Mouse (Mus musculus): ENCODE results near the gene Psmd13. TPM values are rescaled to one million over a fixed set of nuclear protein-coding genes. Genes with fewer than 3 reads are reported as not detected.

Gene Psmd13
- polyA plus RNA-seq, 1 experiment: 70.4 TPM

- TF ChIP-seq POLR2A (IDR thresholded peaks at IDR 0.05; ENCODE audit: borderline replicate concordance, extremely low read depth, low read depth, low read length) (no peak), CTCF (IDR thresholded peaks at IDR 0.05; ENCODE audit: insufficient read depth, low read length) (no peak)
- no peak for DNase-seq
- Histone ChIP-seq H3K4me3 (replicated peaks; ENCODE audit: extremely low read depth, low read depth, low read length) (no peak overlapping the region), H3K4me1 (ENCODE audit: control insufficient read depth, insufficient read depth, low read length) (peaks cover 37% of the 10 kb centered on the region)
- 89% methylated on average over 10 of the region's 10 CpGs for WGBS
Observed at GRCm38 (mm10) chr7:140946311-140946710, 64.5 kb downstream of the Psmd13 start.

- DNase-seq: no peak
- no peak for TF ChIP-seq POLR2A (IDR thresholded peaks at IDR 0.05; ENCODE audit: borderline replicate concordance, extremely low read depth, low read depth, low read length)
- TF ChIP-seq CTCF (IDR thresholded peaks at IDR 0.05; ENCODE audit: insufficient read depth, low read length): no peak
- H3K4me3 ChIP-seq (replicated peaks; ENCODE audit: extremely low read depth, low read depth, low read length): no peak overlapping the region
- WGBS: 33% methylated on average over 7 of the region's 7 CpGs
- peaks cover 40% of the 10 kb centered on the region for H3K4me1 ChIP-seq (ENCODE audit: control insufficient read depth, insufficient read depth, low read length)
Observed at GRCm38 (mm10) chr7:140946980-140947379, 65.2 kb downstream of the Psmd13 start.

GRCm38 (mm10) chr7:140948161-140948560 lies 66.4 kb downstream of the Psmd13 start:
- TF ChIP-seq CTCF (IDR thresholded peaks at IDR 0.05; ENCODE audit: insufficient read depth, low read length) (no peak), POLR2A (IDR thresholded peaks at IDR 0.05; ENCODE audit: borderline replicate concordance, extremely low read depth, low read depth, low read length) (no peak)
- peaks cover 40% of the 10 kb centered on the region for H3K4me1 ChIP-seq (ENCODE audit: control insufficient read depth, insufficient read depth, low read length)
- WGBS: 44% methylated on average over 8 of the region's 8 CpGs
- no peak for DNase-seq
- H3K4me3 ChIP-seq (replicated peaks; ENCODE audit: extremely low read depth, low read depth, low read length): no peak overlapping the region

Other genes starting within 250 kb of the Psmd13 start
- gene Olfr53, start 235.5 kb upstream of the Psmd13 start, polyA plus RNA-seq (2012; rRNA removed): not detected in 2 replicates
- gene Olfr539, start 222.0 kb upstream of the Psmd13 start, polyA plus RNA-seq (2012; rRNA removed): not detected in 2 replicates
- not detected in 2 replicates for gene Olfr45, start 200.0 kb upstream of the Psmd13 start, polyA plus RNA-seq (2012; rRNA removed)
- gene Olfr541, start 184.7 kb upstream of the Psmd13 start, polyA plus RNA-seq (2012; rRNA removed): not detected in 2 replicates
- 6.4 and 16.6 TPM in 2 replicates for gene Cyp2e1, start 118.2 kb upstream of the Psmd13 start, polyA plus RNA-seq (2012; rRNA removed)
- gene Syce1, start 94.1 kb upstream of the Psmd13 start, polyA plus RNA-seq (2012; rRNA removed): 0.22 and 0.45 TPM in 2 replicates
- gene Zfp941, start 59.8 kb upstream of the Psmd13 start, polyA plus RNA-seq (2012; rRNA removed): 0.06 and 0.19 TPM in 2 replicates
- 19.7 and 23.3 TPM in 2 replicates for gene Urah, start 47.0 kb upstream of the Psmd13 start, polyA plus RNA-seq (2012; rRNA removed)
- gene Scgb1c1, start 36.4 kb upstream of the Psmd13 start, polyA plus RNA-seq (2012; rRNA removed): 45.0 and 76.2 TPM in 2 replicates
- gene Odf3, start 34.2 kb upstream of the Psmd13 start, polyA plus RNA-seq (2012; rRNA removed): 0.24 TPM in 1 of 2 replicates, not detected in the other
- 2.2 TPM in 1 of 2 replicates, not detected in the other for gene Gm45785, start 25.6 kb upstream of the Psmd13 start, polyA plus RNA-seq (2012; rRNA removed)
- gene Ric8a, start 25.0 kb upstream of the Psmd13 start, polyA plus RNA-seq (2012; rRNA removed): 112 and 138 TPM in 2 replicates
- gene Bet1l, start 24.4 kb upstream of the Psmd13 start, polyA plus RNA-seq (2012; rRNA removed): 25.5 and 30.5 TPM in 2 replicates
- gene Sirt3, start 341 bp downstream of the Psmd13 start, polyA plus RNA-seq (2012; rRNA removed): 21.1 and 27.0 TPM in 2 replicates
- 46.7 and 104 TPM in 2 replicates for gene Cox8b, start 18.5 kb downstream of the Psmd13 start, polyA plus RNA-seq (2012; rRNA removed)
- gene Nlrp6, start 38.9 kb downstream of the Psmd13 start, polyA plus RNA-seq (2012; rRNA removed): 0.07 and 0.31 TPM in 2 replicates
- gene Pgghg, start 59.4 kb downstream of the Psmd13 start, polyA plus RNA-seq (2012; rRNA removed): 38.1 and 39.3 TPM in 2 replicates
- gene Ifitm5, start 68.3 kb downstream of the Psmd13 start, polyA plus RNA-seq (2012; rRNA removed): 3.2 and 5.2 TPM in 2 replicates
- gene Gm45717, start 74.0 kb downstream of the Psmd13 start, polyA plus RNA-seq (2012; rRNA removed): 0.63 TPM in 1 of 2 replicates, not detected in the other
- 1,180 and 1,190 TPM in 2 replicates for gene Ifitm2, start 74.0 kb downstream of the Psmd13 start, polyA plus RNA-seq (2012; rRNA removed)
- gene Ifitm1, start 85.3 kb downstream of the Psmd13 start, polyA plus RNA-seq (2012; rRNA removed): 227 and 261 TPM in 2 replicates
- gene Ifitm3, start 128.8 kb downstream of the Psmd13 start, polyA plus RNA-seq (2012; rRNA removed): 560 and 814 TPM in 2 replicates
- 10.6 and 24.3 TPM in 2 replicates for gene Ifitm6, start 136.0 kb downstream of the Psmd13 start, polyA plus RNA-seq (2012; rRNA removed)
- gene Gm17387, start 147.2 kb downstream of the Psmd13 start, polyA plus RNA-seq (2012; rRNA removed): not detected in 2 replicates
- 0.33 and 0.36 TPM in 2 replicates for gene B4galnt4, start 179.1 kb downstream of the Psmd13 start, polyA plus RNA-seq (2012; rRNA removed)
- gene Pkp3, start 196.2 kb downstream of the Psmd13 start, polyA plus RNA-seq (2012; rRNA removed): 23.8 and 47.7 TPM in 2 replicates
- 40.5 and 40.6 TPM in 2 replicates for gene Sigirr, start 218.6 kb downstream of the Psmd13 start, polyA plus RNA-seq (2012; rRNA removed)
- gene Ano9, start 235.8 kb downstream of the Psmd13 start, polyA plus RNA-seq (2012; rRNA removed): 2.8 and 10.7 TPM in 2 replicates
- gene Ptdss2, start 240.4 kb downstream of the Psmd13 start, polyA plus RNA-seq (2012; rRNA removed): 22.9 and 24.1 TPM in 2 replicates